Mouse (Mus musculus): ENCODE measurements around the gene Gm45062. TPM values are rescaled to one million over a fixed set of nuclear protein-coding genes. Genes with fewer than 3 reads are reported as not detected.

Gm45062 gene
- total RNA-seq, 2 experiments from 2014 or later: 1.5 to 2.6 TPM

- no peak for DNase-seq (ENCODE audit: extremely low spot score in 1 of 2, low spot score in 1 of 2)
Measured at GRCm38 (mm10) chr6:8364033-8364756, 104.9 kb downstream of the Gm45062 start.

- DNase-seq (ENCODE audit: extremely low spot score in 1 of 2, low spot score in 1 of 2): no peak
Measured at GRCm38 (mm10) chr6:8364757-8365150, 105.5 kb downstream of the Gm45062 start.

GRCm38 (mm10) chr6:8367675-8368074 lies 108.4 kb downstream of the Gm45062 start:
- no peak for DNase-seq (ENCODE audit: extremely low spot score in 1 of 2, low spot score in 1 of 2)

- no peak for DNase-seq (ENCODE audit: extremely low spot score in 1 of 2, low spot score in 1 of 2)
Measured at GRCm38 (mm10) chr6:8368198-8368864, 109.1 kb downstream of the Gm45062 start.

GRCm38 (mm10) chr6:8370624-8371023 lies 111.4 kb downstream of the Gm45062 start:
- no peak for DNase-seq (ENCODE audit: extremely low spot score in 1 of 2, low spot score in 1 of 2)

GRCm38 (mm10) chr6:8373051-8373450 lies 113.8 kb downstream of the Gm45062 start:
- DNase-seq (ENCODE audit: extremely low spot score in 1 of 2, low spot score in 1 of 2): no peak

- no peak for DNase-seq (ENCODE audit: extremely low spot score in 1 of 2, low spot score in 1 of 2)
Measured at GRCm38 (mm10) chr6:8373851-8374250, 114.6 kb downstream of the Gm45062 start.

- no peak for DNase-seq (ENCODE audit: extremely low spot score in 1 of 2, low spot score in 1 of 2)
Measured at GRCm38 (mm10) chr6:8374290-8374689, 115.0 kb downstream of the Gm45062 start.

GRCm38 (mm10) chr6:8374712-8375111 lies 115.5 kb downstream of the Gm45062 start:
- no peak for DNase-seq (ENCODE audit: extremely low spot score in 1 of 2, low spot score in 1 of 2)

- no peak for DNase-seq (ENCODE audit: extremely low spot score in 1 of 2, low spot score in 1 of 2)
Measured at GRCm38 (mm10) chr6:8376351-8376750, 117.1 kb downstream of the Gm45062 start.

- DNase-seq (ENCODE audit: extremely low spot score in 1 of 2, low spot score in 1 of 2): no peak
Measured at GRCm38 (mm10) chr6:8377667-8378066, 118.4 kb downstream of the Gm45062 start.

- no peak for DNase-seq (ENCODE audit: extremely low spot score in 1 of 2, low spot score in 1 of 2)
Measured at GRCm38 (mm10) chr6:8389307-8389706, 130.1 kb downstream of the Gm45062 start.

GRCm38 (mm10) chr6:8390296-8390695 lies 131.0 kb downstream of the Gm45062 start:
- DNase-seq (ENCODE audit: extremely low spot score in 1 of 2, low spot score in 1 of 2): no peak

GRCm38 (mm10) chr6:8390935-8391334 lies 131.7 kb downstream of the Gm45062 start:
- no peak for DNase-seq (ENCODE audit: extremely low spot score in 1 of 2, low spot score in 1 of 2)

- no peak for DNase-seq (ENCODE audit: extremely low spot score in 1 of 2, low spot score in 1 of 2)
Measured at GRCm38 (mm10) chr6:8393029-8393428, 133.8 kb downstream of the Gm45062 start.

- no peak for DNase-seq (ENCODE audit: extremely low spot score in 1 of 2, low spot score in 1 of 2)
Measured at GRCm38 (mm10) chr6:8394044-8394443, 134.8 kb downstream of the Gm45062 start.

- DNase-seq (ENCODE audit: extremely low spot score in 1 of 2, low spot score in 1 of 2): no peak
Measured at GRCm38 (mm10) chr6:8395061-8395460, 135.8 kb downstream of the Gm45062 start.

- DNase-seq (ENCODE audit: extremely low spot score in 1 of 2, low spot score in 1 of 2): no peak
Measured at GRCm38 (mm10) chr6:8397252-8397651, 138.0 kb downstream of the Gm45062 start.

GRCm38 (mm10) chr6:8399710-8400109 lies 140.5 kb downstream of the Gm45062 start:
- DNase-seq (ENCODE audit: extremely low spot score in 1 of 2, low spot score in 1 of 2): no peak

GRCm38 (mm10) chr6:8403127-8403526 lies 143.9 kb downstream of the Gm45062 start:
- no peak for DNase-seq (ENCODE audit: extremely low spot score in 1 of 2, low spot score in 1 of 2)

GRCm38 (mm10) chr6:8405844-8406243 lies 146.6 kb downstream of the Gm45062 start:
- no peak for DNase-seq (ENCODE audit: extremely low spot score in 1 of 2, low spot score in 1 of 2)

GRCm38 (mm10) chr6:8408332-8408731 lies 149.1 kb downstream of the Gm45062 start:
- no peak for DNase-seq (ENCODE audit: extremely low spot score in 1 of 2, low spot score in 1 of 2)

Measured in layer of hippocampus, postnatal 25 days (tissue).